Mouse (Mus musculus) hindbrain, embryonic 14.5 days (tissue): ENCODE measurements around the gene Gm3164. TPM values are rescaled to one million over a fixed set of nuclear protein-coding genes. Genes with fewer than 3 reads are reported as not detected.
"Not testable (repeated sequence)": the region's sequence is repeated elsewhere in the genome, so short reads cannot be mapped to it uniquely, and the experiment has no call there.

Experiments used
- ATAC-seq: fragments of 200-750 bp; cut with Nextera tagmentation; 2 replicates; pipeline ENCODE4 v1.8.0; 2017; ENCODE audit warnings: moderate number of reproducible peaks, mild to moderate bottlenecking, moderate TSS enrichment, moderate library complexity; ENCODE audit not compliant: low FRiP score
- DNase-seq: peaks from one replicate; pipeline ENCODE4 v3.0.0-alpha.2; 2015; ENCODE audit warnings: low spot score
- H3K27ac ChIP-seq: fragments of 300-500 bp; sonication (generic); 2 replicates; pipeline ENCODE4 v1.5.1; 2014; ENCODE audit warnings: mild to moderate bottlenecking, moderate library complexity
- H3K27me3 ChIP-seq: fragments of 300-500 bp; sonication (generic); 2 replicates; pipeline ENCODE4 v1.6.1; 2014; ENCODE audit warnings: mild to moderate bottlenecking, low read length, mixed read lengths; ENCODE audit not compliant: control insufficient read depth, insufficient read depth
- H3K36me3 ChIP-seq: fragments of 300-500 bp; sonication (generic); replicated peaks from 2 replicates; pipeline ENCODE4 v1.6.1; 2014; ENCODE audit not compliant: control insufficient read depth, insufficient read depth
- H3K4me1 ChIP-seq: fragments of 300-500 bp; sonication (generic); replicated peaks from 2 replicates; pipeline ENCODE4 v1.6.1; 2014; ENCODE audit warnings: antibody characterized with exemption, low read length, mixed read lengths; ENCODE audit not compliant: control insufficient read depth, insufficient read depth
- H3K4me2 ChIP-seq: fragments of 300-500 bp; sonication (generic); replicated peaks from 2 replicates; pipeline ENCODE4 v1.6.1; 2014; ENCODE audit warnings: mild to moderate bottlenecking, moderate library complexity
- H3K4me3 ChIP-seq: fragments of 300-500 bp; sonication (generic); replicated peaks from 2 replicates; pipeline ENCODE4 v1.5.1; 2014; ENCODE audit warnings: mild to moderate bottlenecking, low read length
- H3K9ac ChIP-seq: fragments of 300-500 bp; sonication (generic); 2 replicates; pipeline ENCODE4 v1.6.1; 2014
- H3K9me3 ChIP-seq: fragments of 300-500 bp; sonication (generic); 2 replicates; pipeline ENCODE4 v1.6.1; 2016; ENCODE audit warnings: low read length; ENCODE audit not compliant: control insufficient read depth
- WGBS: fragments of 180-500 bp; shearing (Covaris S2); extraction: QIAGEN DNeasy Blood & Tissue Kit; methylation state at CpG from one replicate; pipeline ENCODE4 v1.1.7; 2014; 5-methylcytosine and 5-hydroxymethylcytosine counted together
- polyA plus RNA-seq: library from polyadenylated mRNA; unstranded; fragments of >200 nt; fragmentation: Nextera tagmentation; extraction: Ambion mirVana; gene quantifications from 2 replicates; pipeline ENCODE4 v1.2.1, GENCODE M21; 2014

Gm3164 gene
- polyA plus RNA-seq, 1 experiment from 2014 or later = 8.1 TPM

GRCm38 (mm10) chr14:4401245-4401644 is 14.0 kb upstream of the Gm3164 start:
- H3K4me3 ChIP-seq, H3K9me3 ChIP-seq, DNase-seq, H3K4me2 ChIP-seq, H3K36me3 ChIP-seq, H3K27ac ChIP-seq, H3K27me3 ChIP-seq, H3K4me1 ChIP-seq, ATAC-seq, H3K9ac ChIP-seq: not testable (repeated sequence)
- 85% methylated on average over 4 of the region's 5 CpGs for WGBS

DNA sequence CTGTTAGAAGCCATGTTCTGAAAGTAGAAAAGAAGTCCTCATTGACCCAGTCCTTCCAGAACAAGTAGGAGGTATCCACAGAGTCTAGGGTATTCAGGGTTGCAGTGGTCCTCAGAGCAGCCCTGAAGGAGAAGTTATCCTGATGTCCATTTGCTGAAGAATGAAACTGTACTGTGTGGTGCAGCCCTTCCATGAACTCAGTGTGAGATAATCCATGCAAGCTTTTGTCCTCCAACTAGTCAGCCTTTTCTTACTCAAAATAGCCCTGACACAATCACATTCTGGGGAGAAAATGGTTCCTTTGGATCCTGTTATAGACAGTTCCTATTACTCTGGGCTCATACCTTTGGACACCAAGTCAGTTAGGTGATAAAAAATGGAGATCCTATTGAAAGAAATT is 11.4 kb upstream of the Gm3164 start:
- ATAC-seq, H3K27me3 ChIP-seq, H3K36me3 ChIP-seq: not testable (repeated sequence)

GRCm38 (mm10) chr14:4409939-4410338 is 5.3 kb upstream of the Gm3164 start:
- not testable (repeated sequence) for H3K36me3 ChIP-seq, H3K4me1 ChIP-seq, H3K9me3 ChIP-seq, H3K27me3 ChIP-seq, H3K9ac ChIP-seq, H3K4me2 ChIP-seq, ATAC-seq, H3K27ac ChIP-seq, H3K4me3 ChIP-seq, DNase-seq
- WGBS = 50% methylated on average over 1 of the region's 1 CpGs

More for the DNA sequence above, 11.4 kb upstream of the Gm3164 start:
- H3K4me2 ChIP-seq, DNase-seq, H3K9me3 ChIP-seq, H3K27ac ChIP-seq, H3K9ac ChIP-seq, H3K4me1 ChIP-seq, H3K4me3 ChIP-seq: not testable (repeated sequence)

GRCm38 (mm10) chr14:4430692-4431091 is 15.4 kb downstream of the Gm3164 start, which contains the start of gene Gm3173:
TSS of gene Gm3173 (plus strand) at chr14:4430992.
- ATAC-seq, H3K27me3 ChIP-seq, H3K36me3 ChIP-seq, H3K4me3 ChIP-seq, H3K4me2 ChIP-seq, DNase-seq, H3K4me1 ChIP-seq, H3K9ac ChIP-seq, H3K9me3 ChIP-seq, H3K27ac ChIP-seq: not testable (repeated sequence)

GRCm38 (mm10) chr14:4481445-4481844 is 66.2 kb downstream of the Gm3164 start, which contains the start of gene Gm3182:
TSS of gene Gm3182 (plus strand) at chr14:4481745.
- H3K9me3 ChIP-seq, H3K4me1 ChIP-seq, DNase-seq, ATAC-seq, H3K9ac ChIP-seq, H3K27ac ChIP-seq, H3K27me3 ChIP-seq, H3K4me3 ChIP-seq, H3K4me2 ChIP-seq, H3K36me3 ChIP-seq: not testable (repeated sequence)
- WGBS = no CpG with 5 or more reads among the region's 2 CpGs

Other genes starting within 250 kb of the Gm3164 start
- 11.1 and 11.7 TPM in 2 replicates for gene Gm2974, start 232.9 kb upstream of the Gm3164 start, polyA plus RNA-seq
- gene Gm3138, start 165.8 kb upstream of the Gm3164 start, polyA plus RNA-seq = not detected in 2 replicates
- gene Gm3149, start 98.2 kb upstream of the Gm3164 start, polyA plus RNA-seq = 0.13 TPM in 1 of 2 replicates, not detected in the other
- 5.8 and 7.9 TPM in 2 replicates for gene 2610042L04Rik, start 80.7 kb upstream of the Gm3164 start, polyA plus RNA-seq
- not detected in 2 replicates for gene Gm3159, start 17.9 kb upstream of the Gm3164 start, polyA plus RNA-seq
- 0.56 and 1.8 TPM in 2 replicates for gene Gm3173, start 15.5 kb downstream of the Gm3164 start, polyA plus RNA-seq
- gene Gm3182, start 66.3 kb downstream of the Gm3164 start, polyA plus RNA-seq = not detected in 2 replicates
- not detected in 2 replicates for gene Gm3047, start 140.0 kb downstream of the Gm3164 start, polyA plus RNA-seq
- not detected in 2 replicates for gene Gm8159, start 216.9 kb downstream of the Gm3164 start, polyA plus RNA-seq
- gene Gm3239, start 248.7 kb downstream of the Gm3164 start, polyA plus RNA-seq = 1.2 and 1.9 TPM in 2 replicates